Mouse (Mus musculus) layer of hippocampus, postnatal 36 days (tissue): ENCODE data around the gene Krtap19-3. TPM values are rescaled to one million over a fixed set of nuclear protein-coding genes. Genes with fewer than 3 reads are reported as not detected.

Experiments used
- DNase-seq, 2 experiments: peaks; one replicate each; pipeline ENCODE4 v3.0.0; 2022
- total RNA-seq, 2 experiments: library from RNA; stranded (reverse); gene quantifications; 2 replicates each; pipeline ENCODE4 v1.2.3; 2021

Krtap19-3 gene
- total RNA-seq, result not detected

DNA sequence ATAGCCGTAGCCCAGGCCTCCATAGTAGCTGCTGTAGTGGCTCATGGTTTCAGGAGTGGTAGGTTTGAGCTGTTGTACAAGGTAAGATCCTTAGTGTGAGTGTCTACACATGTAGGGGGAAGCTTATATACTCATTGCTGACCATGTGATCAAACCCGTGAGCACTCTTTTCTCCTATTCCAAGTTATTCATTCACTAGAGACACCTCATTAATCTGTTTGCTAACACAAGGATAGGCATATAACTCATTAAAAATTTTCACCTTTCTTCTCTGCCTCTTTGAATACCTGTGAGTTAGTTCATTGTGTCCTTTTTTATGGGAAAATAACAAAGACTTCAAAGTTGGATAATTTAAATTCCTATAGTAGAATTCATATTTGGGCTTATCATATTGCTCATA is at the start of gene Krtap19-3:
Krtap19-3 (minus strand) TSS at position 101 of the 400 bp plus-strand sequence.
- no peak for DNase-seq

DNA sequence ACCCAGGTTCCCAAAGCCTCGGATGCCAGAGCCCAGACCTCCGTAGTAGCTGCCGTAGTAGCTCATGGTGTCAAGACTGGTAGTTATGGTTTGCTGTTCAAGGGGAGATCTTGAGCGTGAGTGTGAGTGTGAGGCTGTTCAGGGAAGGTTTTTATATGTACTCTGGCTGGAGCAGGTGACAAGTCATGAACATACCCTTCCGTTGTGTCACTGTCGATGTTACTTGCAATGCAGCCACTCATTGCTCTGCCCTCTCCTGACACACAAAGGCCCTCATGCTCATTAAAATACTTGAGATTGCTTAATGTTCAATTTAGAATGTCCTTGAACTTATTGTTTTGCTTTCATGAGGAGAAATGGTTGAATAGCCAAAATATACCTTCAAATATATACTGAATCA is 18.5 kb upstream of the Krtap19-3 start, which contains the start of gene Krtap19-5:
Krtap19-5 (minus strand) TSS at position 101 of the 400 bp plus-strand sequence.
- DNase-seq, result no peak

DNA sequence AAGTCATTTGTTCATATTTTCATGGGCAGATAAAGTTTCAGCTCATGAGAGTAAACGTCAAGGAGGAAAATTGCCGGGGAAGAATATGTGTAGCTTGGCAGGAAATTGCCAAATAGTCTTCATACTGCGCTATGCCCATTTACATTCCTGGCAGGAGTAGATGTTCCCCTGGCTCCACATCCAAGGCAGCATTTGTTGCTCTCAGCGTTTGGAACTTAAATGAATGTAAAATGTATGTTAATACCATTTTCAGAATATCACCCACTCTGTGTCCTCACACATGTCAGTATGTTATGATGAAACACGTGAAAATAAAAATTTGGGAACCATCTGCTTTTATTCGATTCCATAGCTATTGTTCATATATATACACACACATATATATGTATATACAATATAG is 9.0 kb upstream of the Krtap19-3 start:
- no peak for DNase-seq

DNA sequence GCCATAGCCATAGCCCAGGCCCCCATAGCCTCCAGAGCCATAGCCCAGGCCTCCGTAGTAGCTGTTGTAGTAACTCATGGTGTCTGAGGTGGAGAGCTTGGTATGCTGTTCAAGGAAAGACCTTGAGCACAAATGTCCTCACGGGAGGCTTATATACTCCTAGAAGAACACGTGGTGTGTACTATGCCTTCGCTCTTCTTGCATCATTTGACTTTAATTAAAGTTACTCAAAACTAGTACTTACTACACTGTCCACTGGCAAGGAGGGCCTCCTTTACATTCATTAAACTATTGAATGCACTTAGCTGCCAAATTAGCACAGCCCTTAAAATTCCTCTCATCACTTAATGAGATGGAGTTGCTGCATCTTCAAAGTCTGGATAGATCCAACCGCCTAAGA is 7.2 kb upstream of the Krtap19-3 start, which contains the start of gene Krtap19-4:
Krtap19-4 (minus strand) TSS at position 101 of the 400 bp plus-strand sequence.
- DNase-seq, result no peak

DNA sequence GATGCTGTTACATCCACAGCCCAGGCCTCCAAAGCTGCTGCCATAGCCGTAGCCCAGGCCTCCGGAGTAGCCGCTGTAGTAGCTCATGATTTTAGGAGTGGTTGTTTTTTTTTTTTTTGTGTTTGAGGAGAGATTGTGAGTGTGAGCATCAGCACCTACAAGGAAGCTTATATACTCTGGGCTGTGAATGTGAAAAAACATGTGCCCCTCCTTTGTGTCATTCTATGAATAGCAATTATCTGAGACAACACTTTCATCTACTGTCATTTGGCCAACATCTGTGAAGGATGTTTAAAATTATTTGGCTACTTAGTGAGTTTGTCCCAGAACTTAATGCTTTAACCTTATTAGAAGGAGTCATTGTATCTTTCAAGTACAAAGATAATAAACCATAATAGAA is 3.7 kb downstream of the Krtap19-3 start, which contains the start of gene Krtap19-2:
Krtap19-2 (minus strand) TSS at position 101 of the 400 bp plus-strand sequence.
- DNase-seq, result no peak

DNA sequence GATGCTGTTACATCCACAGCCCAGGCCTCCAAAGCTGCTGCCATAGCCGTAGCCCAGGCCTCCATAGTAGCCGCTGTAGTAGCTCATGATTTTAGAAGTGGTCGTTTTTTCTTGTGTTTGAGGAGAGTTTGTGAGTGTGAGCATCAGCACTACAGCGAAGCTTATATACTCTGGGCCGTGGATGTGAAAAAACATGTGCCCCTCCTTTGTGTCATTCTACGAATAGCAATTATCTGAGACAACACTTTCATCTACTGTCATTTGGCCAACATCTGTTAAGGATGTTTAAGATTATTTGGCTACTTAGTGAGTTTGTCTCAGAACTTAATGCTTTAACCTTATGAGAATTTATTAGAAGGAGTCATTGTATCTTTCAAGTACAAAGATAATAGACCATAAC is 8.5 kb downstream of the Krtap19-3 start, which contains the start of gene Krtap19-1:
Krtap19-1 (minus strand) TSS at position 101 of the 400 bp plus-strand sequence.
- DNase-seq, result no peak

DNA sequence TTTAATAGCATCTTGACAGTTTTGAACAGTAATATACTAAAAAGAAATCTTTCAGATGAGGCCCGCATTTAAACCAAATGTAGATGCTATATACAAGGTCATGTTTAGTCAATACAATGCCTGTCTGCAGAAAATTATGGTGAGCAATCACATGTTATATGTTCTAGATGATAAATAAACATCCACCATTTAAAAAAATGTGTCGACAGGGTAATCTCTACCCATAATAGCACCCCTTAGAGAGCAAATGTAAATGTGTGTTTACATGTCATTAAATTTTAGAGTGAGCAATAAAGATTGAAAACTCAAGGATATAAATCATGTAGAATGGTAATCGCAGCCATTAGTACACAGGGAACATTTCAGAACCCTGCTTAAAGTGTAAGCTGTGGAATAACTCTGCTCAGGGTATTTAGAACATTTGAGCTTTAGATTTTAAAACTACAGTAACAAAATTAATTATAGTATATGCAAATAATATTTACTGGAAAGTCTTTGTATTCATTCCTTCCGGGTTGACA is 12.9 kb downstream of the Krtap19-3 start:
- no peak for DNase-seq

DNA sequence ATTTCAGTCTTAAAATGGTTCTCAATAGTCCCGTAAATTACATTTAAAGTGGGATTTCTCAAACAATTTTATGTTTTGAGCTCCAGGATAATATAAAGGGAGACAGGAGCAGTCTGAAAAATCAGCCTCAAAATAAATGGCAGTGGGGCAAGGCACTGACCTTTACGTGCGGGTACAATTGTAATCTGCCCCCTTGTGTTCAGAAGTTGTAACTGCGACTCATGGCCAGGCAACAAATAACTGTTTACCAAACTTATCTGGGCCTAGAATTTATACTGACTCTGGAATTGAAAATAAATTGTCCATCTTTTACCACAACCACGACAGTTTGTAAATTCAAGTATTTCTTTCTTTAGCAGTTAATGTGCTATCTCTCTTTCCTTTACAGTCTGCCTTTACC is 26.4 kb downstream of the Krtap19-3 start:
- no peak for DNase-seq

DNA sequence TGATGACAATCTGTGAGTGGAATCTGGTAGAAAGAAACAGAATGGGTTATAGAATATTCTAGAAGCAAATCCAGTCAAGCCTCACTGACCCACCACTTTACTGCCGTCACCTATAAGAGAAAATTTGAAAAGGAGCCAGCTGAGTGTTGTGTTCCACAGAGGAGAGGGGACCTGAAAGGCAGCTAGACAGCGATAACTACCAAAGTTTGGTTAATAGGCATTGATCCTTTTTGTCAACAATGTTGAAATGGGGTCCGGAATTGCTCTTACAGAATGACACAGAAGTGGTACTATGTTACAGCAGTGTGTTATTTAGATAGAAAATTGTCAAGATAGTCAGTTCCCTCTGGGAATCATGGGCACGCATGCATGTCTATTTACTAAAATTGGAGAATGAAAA is 29.3 kb downstream of the Krtap19-3 start:
- no peak for DNase-seq

DNA sequence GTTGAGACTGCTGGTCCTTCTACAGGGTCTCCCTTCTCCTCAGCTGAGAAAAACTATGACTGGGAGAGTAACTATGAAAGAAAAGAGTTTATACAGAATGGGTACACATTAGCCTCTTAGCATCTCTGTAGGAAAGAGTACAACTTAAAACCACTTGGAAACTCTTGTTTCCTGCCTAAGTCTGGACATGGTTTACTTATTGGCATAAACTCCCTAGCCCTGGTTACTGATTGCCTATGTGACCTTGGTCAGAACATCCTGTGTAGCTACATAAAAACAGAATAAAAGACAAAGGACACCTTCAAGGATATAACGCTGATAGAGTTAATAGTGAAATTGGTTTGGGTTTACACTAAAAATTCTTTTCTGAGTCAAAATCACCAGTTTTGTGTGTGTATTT is 30.5 kb downstream of the Krtap19-3 start:
- no peak for DNase-seq

Other genes starting within 250 kb of the Krtap19-3 start
- gene Krtap26-1, start 230.2 kb downstream of the Krtap19-3 start, total RNA-seq, result not detected
- not detected for gene Krtap27-1, start 206.4 kb downstream of the Krtap19-3 start, total RNA-seq
- gene 2310061N02Rik, start 170.1 kb downstream of the Krtap19-3 start, total RNA-seq, result not detected
- gene Krtap13-1, start 149.2 kb downstream of the Krtap19-3 start, total RNA-seq, result not detected
- gene Krtap13, start 126.4 kb downstream of the Krtap19-3 start, total RNA-seq, result not detected
- not detected for gene 2310034C09Rik, start 119.2 kb downstream of the Krtap19-3 start, total RNA-seq
- gene 2310057N15Rik, start 103.8 kb downstream of the Krtap19-3 start, total RNA-seq, result not detected
- not detected for gene Gm5965, start 100.1 kb downstream of the Krtap19-3 start, total RNA-seq
- gene Gm20741, start 65.8 kb downstream of the Krtap19-3 start, total RNA-seq, result not detected
- not detected for gene Krtap15, start 57.8 kb downstream of the Krtap19-3 start, total RNA-seq
- gene Krtap14, start 51.9 kb downstream of the Krtap19-3 start, total RNA-seq, result not detected
- not detected for gene Krtap19-1, start 8.6 kb downstream of the Krtap19-3 start, total RNA-seq
- not detected for gene Krtap19-2, start 3.8 kb downstream of the Krtap19-3 start, total RNA-seq
- not detected for gene Krtap19-4, start 7.1 kb upstream of the Krtap19-3 start, total RNA-seq
- gene Krtap19-5, start 18.4 kb upstream of the Krtap19-3 start, total RNA-seq, result not detected
- gene Krtap19-9b, start 54.2 kb upstream of the Krtap19-3 start, total RNA-seq, result not detected
- not detected for gene Krtap16-3, start 84.8 kb upstream of the Krtap19-3 start, total RNA-seq
- not detected for gene Krtap22-2, start 132.7 kb upstream of the Krtap19-3 start, total RNA-seq
- gene Gm10229, start 137.2 kb upstream of the Krtap19-3 start, total RNA-seq, result not detected
- not detected for gene Krtap6-1, start 153.7 kb upstream of the Krtap19-3 start, total RNA-seq
- gene Gm10228, start 163.4 kb upstream of the Krtap19-3 start, total RNA-seq, result not detected
- not detected for gene Krtap6-5, start 169.8 kb upstream of the Krtap19-3 start, total RNA-seq
- gene 1110025L11Rik, start 186.0 kb upstream of the Krtap19-3 start, total RNA-seq, result not detected
- not detected for gene Krtap6-3, start 206.0 kb upstream of the Krtap19-3 start, total RNA-seq